Mouse (Mus musculus) stomach, postnatal 0 days (tissue): ENCODE data around the gene Tmem37. TPM values are rescaled to one million over a fixed set of nuclear protein-coding genes. Genes with fewer than 3 reads are reported as not detected.

Source experiments
- ATAC-seq: fragments of 200-750 bp; cut with Nextera tagmentation; 2 replicates; pipeline ENCODE4 v1.8.0; 2017; ENCODE audit not compliant: low FRiP score, low TSS enrichment
- DNase-seq: peaks from one replicate; pipeline ENCODE4 v3.0.0-alpha.2; 2016; ENCODE audit warnings: low spot score
- H3K27ac ChIP-seq: fragments of 300-500 bp; sonication (generic); replicated peaks from 2 replicates; pipeline ENCODE4 v1.5.1; 2014; ENCODE audit warnings: mild to moderate bottlenecking, control low read depth
- H3K27me3 ChIP-seq: fragments of 300-500 bp; sonication (generic); 2 replicates; pipeline ENCODE4 v1.6.1; 2014; ENCODE audit warnings: low read length; ENCODE audit not compliant: control insufficient read depth, insufficient read depth
- H3K36me3 ChIP-seq: fragments of 300-500 bp; sonication (generic); 2 replicates; pipeline ENCODE4 v1.6.1; 2014; ENCODE audit warnings: low read length, mixed read lengths; ENCODE audit not compliant: control insufficient read depth, insufficient read depth
- H3K4me1 ChIP-seq: fragments of 300-500 bp; sonication (generic); replicated peaks from 2 replicates; pipeline ENCODE4 v1.6.1; 2014; ENCODE audit warnings: antibody characterized with exemption; ENCODE audit not compliant: control insufficient read depth, insufficient read depth
- H3K4me2 ChIP-seq: fragments of 300-500 bp; sonication (generic); replicated peaks from 2 replicates; pipeline ENCODE4 v1.6.1; 2014; ENCODE audit warnings: low read depth, mild to moderate bottlenecking, control low read depth, moderate library complexity
- H3K4me3 ChIP-seq: fragments of 300-500 bp; sonication (generic); 2 replicates; pipeline ENCODE4 v1.5.1; 2014; ENCODE audit warnings: low read depth, low read length, control low read depth
- H3K9ac ChIP-seq: fragments of 300-500 bp; sonication (generic); 2 replicates; pipeline ENCODE4 v1.6.1; 2014; ENCODE audit warnings: mild to moderate bottlenecking, low read length, control low read depth, mixed read lengths
- H3K9me3 ChIP-seq: fragments of 300-500 bp; sonication (generic); 2 replicates; pipeline ENCODE4 v1.6.1; 2016; ENCODE audit warnings: low read length; ENCODE audit not compliant: control insufficient read depth
- CTCF ChIP-seq: IDR thresholded peaks from 2 replicates; pipeline ENCODE4 v1.5.1; 2016; ENCODE audit warnings: antibody characterized with exemption, low read depth, mild to moderate bottlenecking, moderate library complexity
- EP300 ChIP-seq: optimal IDR thresholded peaks from 2 replicates; pipeline ENCODE3; 2016; ENCODE audit warnings: antibody characterized with exemption
- WGBS: fragments of 180-500 bp; shearing (Covaris S2); extraction: QIAGEN DNeasy Blood & Tissue Kit; methylation state at CpG from one replicate; pipeline ENCODE4 v1.1.7; 2014; 5-methylcytosine and 5-hydroxymethylcytosine counted together
- polyA plus RNA-seq: library from polyadenylated mRNA; unstranded; fragments of >200 nt; fragmentation: Nextera tagmentation; extraction: Ambion mirVana; gene quantifications from 2 replicates; pipeline ENCODE4 v1.2.1, GENCODE M21; 2015

The Tmem37 gene
- polyA plus RNA-seq, 1 experiment from 2014 or later, result 8.8 TPM

GRCm38 (mm10) chr1:120090880-120091570, 17.2 kb upstream of the Tmem37 start:
- Histone ChIP-seq H3K9me3 (no peaks in the 10 kb centered on the region), H3K4me3 (no peak overlapping the region), H3K9ac (no peak overlapping the region), H3K27me3 (no peaks in the 10 kb centered on the region), H3K4me1 (no peaks in the 10 kb centered on the region), H3K27ac (no peak overlapping the region), H3K36me3 (no peaks in the 10 kb centered on the region), H3K4me2 (no peak overlapping the region)
- ATAC-seq (no peak), DNase-seq (no peak)
- WGBS, result 71% methylated on average over 8 of the region's 8 CpGs
- no peak for TF ChIP-seq EP300
- no peak for TF ChIP-seq CTCF

- no peak overlapping the region for H3K4me3 ChIP-seq
- no peak overlapping the region for H3K9ac ChIP-seq
- ATAC-seq (no peak), DNase-seq (no peak)
- no peak overlapping the region for H3K4me2 ChIP-seq
- no peak overlapping the region for H3K27ac ChIP-seq
- TF ChIP-seq EP300 (no peak), CTCF (no peak)
- no peaks in the 10 kb centered on the region for H3K36me3 ChIP-seq
- no peaks in the 10 kb centered on the region for H3K4me1 ChIP-seq
- H3K27me3 ChIP-seq, result no peaks in the 10 kb centered on the region
- WGBS, result 43% methylated on average over 5 of the region's 5 CpGs
- H3K9me3 ChIP-seq, result no peaks in the 10 kb centered on the region
Observed at GRCm38 (mm10) chr1:120089180-120089579, 15.3 kb upstream of the Tmem37 start.

DNA sequence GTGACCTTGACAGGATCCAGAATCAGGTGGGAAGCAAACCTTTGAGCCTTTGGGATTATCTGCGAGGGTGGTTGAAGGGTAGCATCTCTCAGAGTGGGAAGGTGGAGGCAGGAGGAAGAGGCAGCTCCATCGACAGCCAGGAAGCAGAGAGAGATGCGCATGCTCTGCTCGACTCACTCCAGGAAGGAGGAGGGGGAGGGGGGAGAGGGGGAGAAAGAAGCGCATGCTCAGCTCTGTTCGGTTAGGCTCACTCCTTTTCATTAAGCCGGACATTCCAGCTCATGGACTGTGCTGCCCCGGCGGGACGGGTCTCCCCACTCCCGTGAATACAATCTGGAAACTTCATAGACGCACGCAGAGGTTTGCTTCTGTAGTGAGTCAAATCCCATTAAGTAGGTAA, 12.8 kb upstream of the Tmem37 start:
- ATAC-seq (no peak), DNase-seq (no peak)
- no peaks in the 10 kb centered on the region for H3K36me3 ChIP-seq
- H3K4me2 ChIP-seq, result no peak overlapping the region
- no peaks in the 10 kb centered on the region for H3K9me3 ChIP-seq
- H3K9ac ChIP-seq, result no peak overlapping the region
- no peak overlapping the region for H3K27ac ChIP-seq
- no peak overlapping the region for H3K4me3 ChIP-seq
- H3K27me3 ChIP-seq, result no peaks in the 10 kb centered on the region
- TF ChIP-seq CTCF, result no peak
- H3K4me1 ChIP-seq, result 0 out of 2 replicates have a peak, but pooled peaks cover 2% of the 10 kb centered on the region
- 64% methylated on average over 13 of the region's 13 CpGs for WGBS

GRCm38 (mm10) chr1:120085696-120086095, 11.8 kb upstream of the Tmem37 start:
- TF ChIP-seq EP300, result no peak
- no peak for TF ChIP-seq CTCF
- no peak for ATAC-seq
- WGBS, result 69% methylated on average over 3 of the region's 3 CpGs

GRCm38 (mm10) chr1:120083921-120084517, 10.1 kb upstream of the Tmem37 start:
- Histone ChIP-seq H3K4me1 (0 out of 2 replicates have a peak, but pooled peaks cover 2% of the 10 kb centered on the region), H3K9me3 (no peaks in the 10 kb centered on the region), H3K36me3 (no peaks in the 10 kb centered on the region), H3K27me3 (no peaks in the 10 kb centered on the region), H3K4me3 (no peak overlapping the region), H3K4me2 (no peak overlapping the region), H3K27ac (peak overlapping the region; percentile 74), H3K9ac (no peak overlapping the region)
- 32% methylated on average over 5 of the region's 5 CpGs for WGBS
- ATAC-seq (peak; percentile 78), DNase-seq (peak; percentile 67)
- TF ChIP-seq CTCF, result no peak
- TF ChIP-seq EP300, result no peak

More at GRCm38 (mm10) chr1:120085696-120086095, 11.8 kb upstream of the Tmem37 start:
- no peaks in the 10 kb centered on the region for H3K9me3 ChIP-seq
- H3K4me3 ChIP-seq, result no peak overlapping the region
- H3K9ac ChIP-seq, result no peak overlapping the region
- no peaks in the 10 kb centered on the region for H3K36me3 ChIP-seq
- no peak overlapping the region for H3K27ac ChIP-seq
- no peak for DNase-seq
- no peak overlapping the region for H3K4me2 ChIP-seq
- 0 out of 2 replicates have a peak, but pooled peaks cover 2% of the 10 kb centered on the region for H3K4me1 ChIP-seq
- H3K27me3 ChIP-seq, result no peaks in the 10 kb centered on the region

- WGBS, result 16% methylated on average over 7 of the region's 7 CpGs
- Histone ChIP-seq H3K4me3 (no peak overlapping the region), H3K36me3 (no peaks in the 10 kb centered on the region), H3K27ac (peak overlapping the region; percentile 65), H3K27me3 (no peaks in the 10 kb centered on the region), H3K4me1 (0 out of 2 replicates have a peak, but pooled peaks cover 2% of the 10 kb centered on the region), H3K4me2 (no peak overlapping the region), H3K9me3 (no peaks in the 10 kb centered on the region), H3K9ac (no peak overlapping the region)
- DNase-seq (peak; percentile 89), ATAC-seq (peak; percentile 78)
- no peak for TF ChIP-seq CTCF
- TF ChIP-seq EP300, result no peak
Observed at GRCm38 (mm10) chr1:120082957-120083585, 9.2 kb upstream of the Tmem37 start.
